Mouse (Mus musculus) limb, embryonic 14.5 days (tissue): ENCODE measurements at regions not wholly inside any gene's neighbourhood (a gene's known extent, or its start where the extent isn't known, plus 50 kb on each side); places are given as distances from the start of the nearest gene placed in this dataset.

ENCODE experiments used
- ATAC-seq: fragments of 200-750 bp; cut with Nextera tagmentation; 2 replicates; pipeline ENCODE4 v1.8.0; 2017; ENCODE audit warnings: low read depth, moderate number of reproducible peaks, moderate TSS enrichment; ENCODE audit not compliant: low FRiP score
- DNase-seq: peaks from one replicate; pipeline ENCODE4 v3.0.0-alpha.2; 2015; ENCODE audit warnings: low spot score
- H3K27ac ChIP-seq: fragments of 300-500 bp; sonication (generic); replicated peaks from 2 replicates; pipeline ENCODE4 v1.5.1; 2014; ENCODE audit warnings: low read depth, mild to moderate bottlenecking, low read length, moderate library complexity, mixed read lengths
- H3K27me3 ChIP-seq: fragments of 300-500 bp; sonication (generic); 2 replicates; pipeline ENCODE4 v1.6.1; 2014; ENCODE audit warnings: low read length, mixed read lengths; ENCODE audit not compliant: control insufficient read depth, insufficient read depth
- H3K36me3 ChIP-seq: fragments of 300-500 bp; sonication (generic); 2 replicates; pipeline ENCODE4 v1.6.1; 2014; ENCODE audit warnings: mild to moderate bottlenecking, low read length, moderate library complexity, mixed read lengths; ENCODE audit not compliant: control insufficient read depth, insufficient read depth
- H3K4me1 ChIP-seq: fragments of 300-500 bp; sonication (generic); 2 replicates; pipeline ENCODE4 v1.6.1; 2014; ENCODE audit warnings: antibody characterized with exemption, low read length, mixed read lengths; ENCODE audit not compliant: control insufficient read depth, insufficient read depth
- H3K4me2 ChIP-seq: fragments of 300-500 bp; sonication (generic); replicated peaks from 2 replicates; pipeline ENCODE4 v1.6.1; 2014; ENCODE audit warnings: low read depth, mild to moderate bottlenecking, low read length, moderate library complexity; ENCODE audit not compliant: severe bottlenecking
- H3K4me3 ChIP-seq: fragments of 300-500 bp; sonication (generic); replicated peaks from 2 replicates; pipeline ENCODE4 v1.5.1; 2014; ENCODE audit warnings: low read length
- H3K9ac ChIP-seq: fragments of 300-500 bp; sonication (generic); 2 replicates; pipeline ENCODE4 v1.6.1; 2014; ENCODE audit warnings: mild to moderate bottlenecking, low read depth, low read length, moderate library complexity; ENCODE audit not compliant: severe bottlenecking
- H3K9me3 ChIP-seq: fragments of 300-500 bp; sonication (generic); 2 replicates; pipeline ENCODE4 v1.6.1; 2016; ENCODE audit warnings: low read length; ENCODE audit not compliant: control insufficient read depth
- POLR2A ChIP-seq: fragments of 200-500 bp; IDR thresholded peaks from 2 replicates; pipeline ENCODE4 v1.8.0; 2012; ENCODE audit warnings: inconsistent platforms, mild to moderate bottlenecking, moderate library complexity, borderline replicate concordance; ENCODE audit not compliant: insufficient read depth, insufficient read length; ENCODE audit errors: extremely low read depth
- WGBS: fragments of 180-500 bp; shearing (Covaris S2); extraction: QIAGEN DNeasy Blood & Tissue Kit; methylation state at CpG from one replicate; pipeline ENCODE4 v1.1.7; 2014; 5-methylcytosine and 5-hydroxymethylcytosine counted together

GRCm38 (mm10) chr10:96337797-96338608 is 201.6 kb downstream of the Gm5426 start:
- H3K9me3 ChIP-seq: no peaks in the 10 kb centered on the region
- H3K4me3 ChIP-seq: no peak overlapping the region
- ATAC-seq: no peak
- H3K27me3 ChIP-seq: no peaks in the 10 kb centered on the region
- 74% methylated on average over 7 of the region's 7 CpGs for WGBS
- no peak for TF ChIP-seq POLR2A
- no peak overlapping the region for H3K4me2 ChIP-seq
- no peaks in the 10 kb centered on the region for H3K36me3 ChIP-seq
- H3K9ac ChIP-seq: no peak overlapping the region
- no peaks in the 10 kb centered on the region for H3K4me1 ChIP-seq
- no peak overlapping the region for H3K27ac ChIP-seq
- no peak for DNase-seq

- Histone ChIP-seq H3K9me3 (no peaks in the 10 kb centered on the region), H3K36me3 (no peaks in the 10 kb centered on the region), H3K9ac (no peak overlapping the region), H3K27me3 (no peaks in the 10 kb centered on the region), H3K4me1 (no peaks in the 10 kb centered on the region), H3K27ac (no peak overlapping the region), H3K4me2 (no peak overlapping the region), H3K4me3 (no peak overlapping the region)
- no peak for ATAC-seq
- no peak for DNase-seq
- no peak for TF ChIP-seq POLR2A
- WGBS: 87% methylated on average over 2 of the region's 2 CpGs
Measured at GRCm38 (mm10) chr10:96338609-96338978, 202.2 kb downstream of the Gm5426 start.

GRCm38 (mm10) chr10:96342476-96342875 is 206.1 kb downstream of the Gm5426 start:
- H3K9ac ChIP-seq: no peak overlapping the region
- H3K27ac ChIP-seq: no peak overlapping the region
- H3K36me3 ChIP-seq: no peaks in the 10 kb centered on the region
- no peak overlapping the region for H3K4me3 ChIP-seq
- no peak for DNase-seq
- H3K9me3 ChIP-seq: no peaks in the 10 kb centered on the region
- no peak for ATAC-seq
- H3K4me2 ChIP-seq: no peak overlapping the region
- no peak for TF ChIP-seq POLR2A
- 73% methylated on average over 3 of the region's 3 CpGs for WGBS
- no peaks in the 10 kb centered on the region for H3K27me3 ChIP-seq
- H3K4me1 ChIP-seq: no peaks in the 10 kb centered on the region

GRCm38 (mm10) chr10:96343666-96344065 is 207.3 kb downstream of the Gm5426 start:
- ATAC-seq (no peak), DNase-seq (no peak)
- Histone ChIP-seq H3K4me1 (no peaks in the 10 kb centered on the region), H3K4me2 (no peak overlapping the region), H3K27me3 (no peaks in the 10 kb centered on the region), H3K9ac (no peak overlapping the region), H3K27ac (no peak overlapping the region), H3K9me3 (no peaks in the 10 kb centered on the region), H3K36me3 (no peaks in the 10 kb centered on the region), H3K4me3 (no peak overlapping the region)
- no peak for TF ChIP-seq POLR2A
- 72% methylated on average over 2 of the region's 2 CpGs for WGBS

DNA sequence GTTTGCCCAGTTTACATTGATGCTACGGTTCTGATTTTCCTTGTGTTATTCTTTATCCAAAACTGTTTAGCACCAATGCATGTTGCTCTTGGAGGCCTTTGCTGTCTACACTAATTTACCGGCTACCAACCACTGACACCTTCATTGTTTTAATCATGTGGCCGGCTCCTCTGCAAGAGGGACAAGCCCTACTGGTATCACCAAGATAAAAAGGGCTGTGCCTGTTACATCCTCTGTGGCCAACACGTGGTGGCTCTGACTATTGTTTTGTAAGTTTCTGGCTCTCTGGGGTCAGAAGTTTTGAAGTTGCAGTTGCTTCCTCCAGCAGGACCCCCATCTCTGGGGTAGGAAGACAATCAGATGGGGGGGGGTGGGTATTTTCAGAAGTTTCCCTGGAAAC is 214.3 kb downstream of the Gm5426 start:
- H3K4me1 ChIP-seq: no peaks in the 10 kb centered on the region
- H3K36me3 ChIP-seq: no peaks in the 10 kb centered on the region
- ATAC-seq (no peak), DNase-seq (no peak)
- WGBS: 81% methylated on average over 4 of the region's 4 CpGs
- H3K9ac ChIP-seq: no peak overlapping the region
- no peak overlapping the region for H3K4me2 ChIP-seq
- H3K9me3 ChIP-seq: no peaks in the 10 kb centered on the region
- no peak overlapping the region for H3K27ac ChIP-seq
- H3K4me3 ChIP-seq: no peak overlapping the region
- TF ChIP-seq POLR2A: no peak
- no peaks in the 10 kb centered on the region for H3K27me3 ChIP-seq

DNA sequence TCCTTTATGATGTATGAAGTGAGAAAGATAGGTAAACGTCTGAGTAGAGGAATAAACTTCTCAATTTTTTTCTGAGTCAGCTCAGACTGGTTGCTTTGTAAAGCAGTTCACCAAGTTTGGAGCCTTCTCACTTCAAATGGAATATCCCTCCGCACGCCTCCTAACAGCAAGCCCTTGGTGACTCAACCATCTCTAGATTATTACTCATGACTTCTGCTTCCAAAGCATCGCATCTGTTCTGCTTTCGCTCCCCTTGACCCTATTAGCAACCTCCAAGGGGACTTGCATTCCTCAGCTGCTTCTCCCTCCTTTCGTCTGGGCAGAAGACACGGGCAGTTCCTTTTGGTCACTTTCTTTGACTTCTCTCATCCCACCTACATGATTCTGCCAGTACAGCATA is 214.9 kb downstream of the Gm5426 start:
- ATAC-seq (no peak), DNase-seq (no peak)
- H3K4me1 ChIP-seq: no peaks in the 10 kb centered on the region
- no peak overlapping the region for H3K4me3 ChIP-seq
- no peak overlapping the region for H3K27ac ChIP-seq
- H3K36me3 ChIP-seq: no peaks in the 10 kb centered on the region
- no peak overlapping the region for H3K9ac ChIP-seq
- H3K9me3 ChIP-seq: no peaks in the 10 kb centered on the region
- H3K27me3 ChIP-seq: no peaks in the 10 kb centered on the region
- no peak overlapping the region for H3K4me2 ChIP-seq
- 74% methylated on average over 7 of the region's 7 CpGs for WGBS
- no peak for TF ChIP-seq POLR2A
